Mouse (Mus musculus) myocyte (in vitro differentiated cells): ENCODE results near the gene AW822073.
"Not testable (repeated sequence)": the region's sequence is repeated elsewhere in the genome, so short reads cannot be mapped to it uniquely, and the experiment has no call there.

Experiments
- CEBPB ChIP-seq: IDR thresholded peaks from 2 replicates; pipeline ENCODE4 v1.6.1; 2011; ENCODE audit warnings: mild to moderate bottlenecking, moderate library complexity; ENCODE audit not compliant: poor library complexity, insufficient read depth, severe bottlenecking
- E2F4 ChIP-seq: IDR thresholded peaks from one replicate; pipeline ENCODE4 v1.6.1; 2011; ENCODE audit warnings: mild to moderate bottlenecking, control low read depth, moderate library complexity; ENCODE audit not compliant: insufficient read depth
- MAX ChIP-seq: IDR thresholded peaks from one replicate; pipeline ENCODE4 v1.6.1; 2011; ENCODE audit warnings: low read depth, mild to moderate bottlenecking, control low read depth
- MYOD1 ChIP-seq, 3 experiments: IDR thresholded peaks; one replicate each; pipeline ENCODE4 v1.6.1; 2011; ENCODE audit warnings: control low read depth in 2 of 3, low read depth in 2 of 3, mild to moderate bottlenecking in 2 of 3, moderate library complexity in 1 of 3; ENCODE audit not compliant: insufficient read length in 2 of 3, control insufficient read depth in 1 of 3
- POLR2A ChIP-seq: IDR thresholded peaks from one replicate; pipeline ENCODE4 v1.6.1; 2011; ENCODE audit warnings: low read depth, mild to moderate bottlenecking, control low read depth, moderate library complexity; ENCODE audit not compliant: insufficient read length
- TCF3 ChIP-seq: IDR thresholded peaks from one replicate; pipeline ENCODE4 v1.6.1; 2011; ENCODE audit warnings: low read depth, control low read depth; ENCODE audit not compliant: insufficient read length

GRCm38 (mm10) chr10:58233740-58234121 is 9.0 kb upstream of the AW822073 start:
- not testable (repeated sequence) for TF ChIP-seq CEBPB; POLR2A; MAX; TCF3; E2F4; MYOD1 (IDR thresholded peaks at IDR 0.05; ENCODE audit: control insufficient read depth in 1 of 3, insufficient read length in 2 of 3, low read depth in 2 of 3)
